Mouse (Mus musculus) stomach, embryonic 14.5 days (tissue): ENCODE measurements around the gene Dock9. TPM values are rescaled to one million over a fixed set of nuclear protein-coding genes. Genes with fewer than 3 reads are reported as not detected.

Experiments used
- ATAC-seq: fragments of 200-750 bp; cut with Nextera tagmentation; 2 replicates; pipeline ENCODE4 v1.8.0; 2017; ENCODE audit warnings: low read depth, moderate TSS enrichment; ENCODE audit not compliant: insufficient number of reproducible peaks, insufficient read depth, low FRiP score
- H3K27ac ChIP-seq: fragments of 300-500 bp; sonication (generic); 2 replicates; pipeline ENCODE4 v1.5.1; 2014; ENCODE audit warnings: mild to moderate bottlenecking, low read length, moderate library complexity, mixed read lengths
- H3K27me3 ChIP-seq: fragments of 300-500 bp; sonication (generic); 2 replicates; pipeline ENCODE4 v1.6.1; 2014; ENCODE audit warnings: low read length, control low read depth, mixed read lengths; ENCODE audit not compliant: control insufficient read depth, insufficient read depth
- H3K36me3 ChIP-seq: fragments of 300-500 bp; sonication (generic); 2 replicates; pipeline ENCODE4 v1.6.1; 2014; ENCODE audit warnings: mild to moderate bottlenecking, control low read depth, low read length, moderate library complexity, mixed read lengths; ENCODE audit not compliant: control insufficient read depth, insufficient read depth
- H3K4me1 ChIP-seq: fragments of 300-500 bp; sonication (generic); 2 replicates; pipeline ENCODE4 v1.6.1; 2014; ENCODE audit warnings: low read length, control low read depth, mixed read lengths; ENCODE audit not compliant: control insufficient read depth, insufficient read depth
- H3K4me2 ChIP-seq: fragments of 300-500 bp; sonication (generic); replicated peaks from 2 replicates; pipeline ENCODE4 v1.6.1; 2014; ENCODE audit warnings: low read depth, low read length, control low read depth
- H3K4me3 ChIP-seq: fragments of 300-500 bp; sonication (generic); 2 replicates; pipeline ENCODE4 v1.5.1; 2014; ENCODE audit warnings: low read depth, low read length, control low read depth
- H3K9ac ChIP-seq: fragments of 300-500 bp; sonication (generic); replicated peaks from 2 replicates; pipeline ENCODE4 v1.6.1; 2014; ENCODE audit warnings: low read depth, mild to moderate bottlenecking, control low read depth, low read length, moderate library complexity, mixed read lengths
- H3K9me3 ChIP-seq: fragments of 300-500 bp; sonication (generic); 2 replicates; pipeline ENCODE4 v1.6.1; 2016; ENCODE audit warnings: low read depth, low read length, control low read depth; ENCODE audit not compliant: control insufficient read depth
- WGBS: fragments of 180-500 bp; shearing (Covaris S2); extraction: QIAGEN DNeasy Blood & Tissue Kit; methylation state at CpG from one replicate; pipeline ENCODE4 v1.1.7; 2014; 5-methylcytosine and 5-hydroxymethylcytosine counted together
- polyA plus RNA-seq: library from polyadenylated mRNA; unstranded; fragments of >200 nt; fragmentation: Nextera tagmentation; extraction: Ambion mirVana; gene quantifications from 2 replicates; pipeline ENCODE4 v1.2.1, GENCODE M21; 2014

Gene Dock9
- polyA plus RNA-seq, 1 experiment from 2014 or later: 28.0 TPM

GRCm38 (mm10) chr14:121534501-121534900 is 263.1 kb downstream of the Dock9 start:
- H3K4me2 ChIP-seq: no peak overlapping the region
- H3K4me3 ChIP-seq: no peak overlapping the region
- no peak overlapping the region for H3K27ac ChIP-seq
- WGBS: 84% methylated on average over 3 of the region's 3 CpGs
- H3K27me3 ChIP-seq: no peaks in the 10 kb centered on the region
- ATAC-seq: no peak
- no peaks in the 10 kb centered on the region for H3K4me1 ChIP-seq
- H3K9me3 ChIP-seq: peaks cover 4% of the 10 kb centered on the region; the same call in 1 of the 2 replicates
- H3K36me3 ChIP-seq: no peaks in the 10 kb centered on the region
- H3K9ac ChIP-seq: no peak overlapping the region

- H3K4me1 ChIP-seq: no peaks in the 10 kb centered on the region
- H3K9me3 ChIP-seq: no peaks in the 10 kb centered on the region
- no peak overlapping the region for H3K9ac ChIP-seq
- H3K36me3 ChIP-seq: no peaks in the 10 kb centered on the region
- H3K27ac ChIP-seq: no peak overlapping the region
- no peak overlapping the region for H3K4me2 ChIP-seq
- ATAC-seq: no peak
- no peak overlapping the region for H3K4me3 ChIP-seq
- H3K27me3 ChIP-seq: no peaks in the 10 kb centered on the region
- WGBS: 89% methylated on average over 9 of the region's 9 CpGs
These were observed 266.8 kb downstream of the Dock9 start for GRCm38 (mm10) chr14:121530853-121531252.

GRCm38 (mm10) chr14:121527883-121528282 is 269.8 kb downstream of the Dock9 start:
- Histone ChIP-seq H3K4me1 (no peaks in the 10 kb centered on the region), H3K27me3 (no peaks in the 10 kb centered on the region), H3K4me2 (no peak overlapping the region), H3K27ac (no peak overlapping the region), H3K9ac (no peak overlapping the region), H3K9me3 (no peaks in the 10 kb centered on the region), H3K36me3 (no peaks in the 10 kb centered on the region), H3K4me3 (no peak overlapping the region)
- 82% methylated on average over 3 of the region's 3 CpGs for WGBS
- no peak for ATAC-seq

DNA sequence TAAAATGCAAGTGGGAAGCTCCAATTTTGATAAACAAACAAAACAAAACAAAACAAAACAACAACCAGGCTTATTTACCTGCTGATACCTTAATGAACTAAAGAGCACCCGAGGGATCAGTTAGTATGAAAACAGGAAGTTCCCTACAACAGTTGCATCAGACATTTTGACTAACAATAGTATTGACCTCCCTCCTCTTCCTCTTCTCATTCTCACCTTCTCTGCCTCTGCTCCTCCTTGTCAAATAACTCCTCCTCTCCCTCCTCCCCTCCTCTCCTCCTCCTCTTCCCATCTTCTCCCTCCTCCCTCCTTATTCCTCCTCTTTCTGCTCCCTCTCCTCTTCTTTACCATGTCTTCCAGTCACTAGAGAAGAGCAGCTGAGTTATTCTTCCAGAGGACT is 270.4 kb downstream of the Dock9 start:
- Histone ChIP-seq H3K4me1 (no peaks in the 10 kb centered on the region), H3K4me3 (no peak overlapping the region), H3K9me3 (no peaks in the 10 kb centered on the region), H3K9ac (no peak overlapping the region), H3K27ac (no peak overlapping the region), H3K4me2 (no peak overlapping the region), H3K27me3 (no peaks in the 10 kb centered on the region), H3K36me3 (no peaks in the 10 kb centered on the region)
- ATAC-seq: no peak
- 67% methylated on average over 1 of the region's 1 CpGs for WGBS

- Histone ChIP-seq H3K27me3 (no peaks in the 10 kb centered on the region), H3K9me3 (no peaks in the 10 kb centered on the region), H3K4me2 (no peak overlapping the region), H3K36me3 (no peaks in the 10 kb centered on the region), H3K27ac (no peak overlapping the region), H3K9ac (no peak overlapping the region), H3K4me3 (no peak overlapping the region), H3K4me1 (no peaks in the 10 kb centered on the region)
- WGBS: 58% methylated on average over 4 of the region's 4 CpGs
- ATAC-seq: no peak
These were observed 275.9 kb downstream of the Dock9 start for GRCm38 (mm10) chr14:121521709-121522108.

- Histone ChIP-seq H3K4me3 (no peak overlapping the region), H3K9me3 (no peaks in the 10 kb centered on the region), H3K27ac (no peak overlapping the region), H3K27me3 (no peaks in the 10 kb centered on the region), H3K9ac (no peak overlapping the region), H3K4me1 (no peaks in the 10 kb centered on the region), H3K36me3 (no peaks in the 10 kb centered on the region), H3K4me2 (no peak overlapping the region)
- no peak for ATAC-seq
- 81% methylated on average over 5 of the region's 5 CpGs for WGBS
These were observed 280.8 kb downstream of the Dock9 start for GRCm38 (mm10) chr14:121516881-121517280.

DNA sequence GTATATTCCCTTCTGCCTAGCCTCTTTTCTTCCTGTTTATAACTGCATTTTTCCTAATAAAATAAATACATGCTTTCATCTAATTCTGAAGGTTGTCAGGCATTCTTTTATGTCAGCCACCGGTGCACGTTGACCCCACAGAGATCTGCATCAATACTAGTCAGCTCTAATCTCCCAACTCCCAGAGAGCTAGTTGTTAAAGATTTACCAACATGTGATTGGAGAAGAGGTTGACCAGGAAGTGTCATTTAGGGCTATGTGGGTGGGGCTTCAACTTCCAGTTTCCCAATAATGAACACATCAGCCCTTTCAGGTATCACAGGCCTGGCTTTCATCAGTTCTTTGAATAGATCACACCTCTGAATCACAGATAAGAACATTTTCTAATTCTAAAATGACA is 288.7 kb downstream of the Dock9 start:
- Histone ChIP-seq H3K4me2 (no peak overlapping the region), H3K4me1 (no peaks in the 10 kb centered on the region), H3K9me3 (no peaks in the 10 kb centered on the region; the same call in 1 of the 2 replicates), H3K27ac (no peak overlapping the region), H3K9ac (no peak overlapping the region), H3K4me3 (no peak overlapping the region), H3K36me3 (no peaks in the 10 kb centered on the region), H3K27me3 (peaks cover 3% of the 10 kb centered on the region; the same call in 1 of the 2 replicates)
- 51% methylated on average over 2 of the region's 2 CpGs for WGBS
- no peak for ATAC-seq

- 18% methylated on average over 6 of the region's 6 CpGs for WGBS
- Histone ChIP-seq H3K36me3 (no peaks in the 10 kb centered on the region), H3K9me3 (no peaks in the 10 kb centered on the region; the same call in 1 of the 2 replicates), H3K27ac (no peak overlapping the region), H3K4me2 (no peak overlapping the region), H3K9ac (no peak overlapping the region), H3K27me3 (peaks cover 3% of the 10 kb centered on the region; the same call in 1 of the 2 replicates), H3K4me1 (no peaks in the 10 kb centered on the region), H3K4me3 (no peak overlapping the region)
- 0 out of 2 replicates have a peak, but pooled peaks have one; percentile 46 for ATAC-seq
These were observed 291.3 kb downstream of the Dock9 start for GRCm38 (mm10) chr14:121506336-121506735.

DNA sequence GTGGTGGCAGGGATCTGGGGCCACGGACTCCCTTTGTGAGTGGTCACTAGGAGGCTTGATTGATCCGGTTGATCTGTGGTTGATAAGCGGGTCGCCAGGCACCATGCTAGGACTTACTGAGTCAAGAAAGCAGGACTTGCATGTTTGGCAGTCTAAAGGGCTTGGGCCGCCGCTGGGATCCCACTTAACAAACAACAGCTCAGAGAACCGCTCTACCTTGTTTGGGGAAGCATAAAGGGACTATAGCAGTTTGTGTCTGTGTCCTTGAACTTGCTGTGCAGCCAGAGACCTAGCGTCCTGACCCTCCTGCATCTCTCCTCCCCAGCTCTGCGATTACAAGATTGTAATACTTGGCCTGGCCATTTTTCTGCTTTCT is 292.2 kb downstream of the Dock9 start:
- H3K4me2 ChIP-seq: peak overlapping the region; percentile 32
- H3K9ac ChIP-seq: no peak overlapping the region
- H3K36me3 ChIP-seq: no peaks in the 10 kb centered on the region
- no peaks in the 10 kb centered on the region for H3K9me3 ChIP-seq
- ATAC-seq: no peak
- peaks cover 3% of the 10 kb centered on the region; the same call in 1 of the 2 replicates for H3K27me3 ChIP-seq
- H3K4me3 ChIP-seq: no peak overlapping the region
- 40% methylated on average over 9 of the region's 9 CpGs for WGBS
- H3K4me1 ChIP-seq: no peaks in the 10 kb centered on the region
- H3K27ac ChIP-seq: no peak overlapping the region
